Mouse (Mus musculus) kidney, postnatal 10 days (tissue): Measurements from ENCODE around the gene Pgp.

ENCODE experiments used
- DNase-seq: peaks from one replicate; pipeline ENCODE4 v3.0.0; 2021; ENCODE audit warnings: mixed read lengths

Gene Pgp

GRCm38 (mm10) chr17:24485090-24485860 is 15.1 kb downstream of the Pgp start:
- DNase-seq, result peak; percentile 57

GRCm38 (mm10) chr17:24488186-24488661 is 18.0 kb downstream of the Pgp start, which contains the start of gene Caskin1:
Gene Caskin1, plus strand, starts transcription at chr17:24488601.
- DNase-seq, result peak; percentile 43

GRCm38 (mm10) chr17:24488662-24489264 is 18.6 kb downstream of the Pgp start:
- peak; percentile 63 for DNase-seq

- no peak for DNase-seq
These were observed 19.3 kb downstream of the Pgp start for GRCm38 (mm10) chr17:24489265-24490030.

- DNase-seq, result peak; percentile 35
These were observed 20.2 kb downstream of the Pgp start for GRCm38 (mm10) chr17:24490399-24490798.

GRCm38 (mm10) chr17:24494627-24495335 is 24.6 kb downstream of the Pgp start:
- peak; percentile 74 for DNase-seq

- no peak for DNase-seq
These were observed 25.3 kb downstream of the Pgp start for GRCm38 (mm10) chr17:24495443-24495842.

- DNase-seq, result no peak
These were observed 25.8 kb downstream of the Pgp start for GRCm38 (mm10) chr17:24496026-24496425.

GRCm38 (mm10) chr17:24502208-24502607 is 32.0 kb downstream of the Pgp start:
- no peak for DNase-seq

GRCm38 (mm10) chr17:24504085-24504484 is 33.9 kb downstream of the Pgp start:
- DNase-seq, result no peak

- DNase-seq, result no peak
These were observed 35.2 kb downstream of the Pgp start for GRCm38 (mm10) chr17:24505286-24505955.

- DNase-seq, result no peak
These were observed 36.3 kb downstream of the Pgp start for GRCm38 (mm10) chr17:24506332-24507070.

- no peak for DNase-seq
These were observed 37.0 kb downstream of the Pgp start for GRCm38 (mm10) chr17:24507129-24507664.

- DNase-seq, result no peak
These were observed 37.7 kb downstream of the Pgp start for GRCm38 (mm10) chr17:24507806-24508460.

- DNase-seq, result peak; percentile 80
These were observed 43.4 kb downstream of the Pgp start for GRCm38 (mm10) chr17:24513609-24514008.

GRCm38 (mm10) chr17:24514270-24515257 is 44.4 kb downstream of the Pgp start:
- DNase-seq, result peak; percentile 37

- no peak for DNase-seq
These were observed 50.3 kb downstream of the Pgp start for GRCm38 (mm10) chr17:24520450-24520849.
